Mouse (Mus musculus): ENCODE results near the gene Dlx4. TPM values are rescaled to one million over a fixed set of nuclear protein-coding genes. Genes with fewer than 3 reads are reported as not detected.
A peak's percentile ranks its signal among the peaks of the same experiment; 100 is the strongest.

The Dlx4 gene
- polyA plus RNA-seq, 1 experiment from 2014 or later = 0.80 TPM

DNA sequence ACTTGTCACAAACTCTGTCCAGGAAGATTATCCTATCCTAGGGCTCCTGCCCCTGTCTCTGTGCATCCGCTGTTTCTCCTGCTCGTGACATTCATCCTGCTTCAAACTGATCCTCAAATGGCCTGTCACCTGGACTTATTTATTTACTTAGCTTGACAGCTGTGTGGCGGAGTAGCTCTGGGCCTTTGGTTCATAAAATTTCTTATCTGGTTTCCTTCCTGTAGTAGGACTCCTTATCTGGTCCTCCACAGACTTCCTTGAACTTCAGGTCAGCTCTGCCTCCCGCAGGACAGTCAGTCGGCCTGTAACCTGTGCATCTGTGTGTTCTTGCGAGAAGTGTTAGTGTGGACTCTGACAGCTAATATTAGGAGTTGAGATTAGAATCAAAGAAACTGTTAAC lies 41.8 kb downstream of the Dlx4 start:
- Histone ChIP-seq H3K27ac (replicated peaks; ENCODE audit: low read depth, low read length) (no peak overlapping the region), H3K27me3 (ENCODE audit: control insufficient read depth, insufficient read depth, low read length) (peaks cover 6% of the 10 kb centered on the region; the same call in 1 of the 2 replicates), H3K4me2 (ENCODE audit: low read depth, severe bottlenecking) (no peak overlapping the region), H3K4me3 (ENCODE audit: low read depth, low read length) (no peak overlapping the region), H3K9ac (ENCODE audit: low read length) (no peak overlapping the region), H3K36me3 (ENCODE audit: control insufficient read depth, insufficient read depth, low read length) (no peaks in the 10 kb centered on the region), H3K4me1 (ENCODE audit: control insufficient read depth, insufficient read depth, low read length) (no peaks in the 10 kb centered on the region), H3K9me3 (ENCODE audit: control insufficient read depth, low read length) (no peaks in the 10 kb centered on the region; the same call in 1 of the 2 replicates)
- 44% methylated on average over 6 of the region's 6 CpGs for WGBS
- DNase-seq (ENCODE audit: low spot score) (no peak), ATAC-seq (ENCODE audit: insufficient number of reproducible peaks, low FRiP score, low TSS enrichment, low read depth) (no peak)

DNA sequence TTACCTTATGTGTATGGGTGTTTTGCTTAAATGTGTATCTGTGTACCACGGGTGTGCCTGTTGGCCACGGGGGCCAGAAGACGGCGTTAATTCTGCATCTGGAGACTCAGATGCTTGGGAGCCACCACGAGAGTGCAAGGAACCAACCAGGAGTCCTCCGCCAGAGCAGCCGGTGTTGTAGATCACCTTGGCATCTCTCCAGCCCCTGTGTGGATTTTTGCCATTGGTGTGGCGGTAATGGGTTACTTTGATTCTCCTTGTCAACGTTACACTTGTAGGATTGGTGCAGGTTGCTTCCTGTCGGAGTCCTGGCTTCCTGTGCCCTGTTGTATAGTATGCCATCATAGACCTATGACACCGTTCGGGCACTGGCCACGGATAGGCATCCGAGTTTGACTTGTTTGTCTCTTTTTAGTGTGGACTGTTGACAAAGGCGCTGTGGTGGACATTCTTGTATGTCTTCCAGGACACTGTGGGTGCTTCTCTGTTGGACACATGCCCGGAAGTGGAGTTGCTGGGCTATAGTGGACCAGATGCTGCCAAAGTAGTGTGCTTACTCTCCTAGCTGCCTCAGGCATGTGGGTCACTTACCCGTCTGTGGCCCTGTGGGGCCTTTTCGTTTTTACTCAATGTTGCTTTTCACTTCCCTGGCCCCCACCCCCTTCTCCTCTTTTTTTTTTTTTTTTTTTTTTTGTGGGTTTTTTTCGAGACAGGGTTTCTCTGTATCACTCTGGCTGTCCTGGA lies 43.7 kb downstream of the Dlx4 start:
- H3K4me3 ChIP-seq (ENCODE audit: low read depth, low read length) = no peak overlapping the region
- no peak overlapping the region for H3K9ac ChIP-seq (ENCODE audit: low read length)
- ATAC-seq (ENCODE audit: insufficient number of reproducible peaks, low FRiP score, low TSS enrichment, low read depth) (no peak), DNase-seq (ENCODE audit: low spot score) (no peak)
- H3K4me2 ChIP-seq (ENCODE audit: low read depth, severe bottlenecking) = no peak overlapping the region
- H3K36me3 ChIP-seq (ENCODE audit: control insufficient read depth, insufficient read depth, low read length) = no peaks in the 10 kb centered on the region
- peaks cover 6% of the 10 kb centered on the region; the same call in 1 of the 2 replicates for H3K27me3 ChIP-seq (ENCODE audit: control insufficient read depth, insufficient read depth, low read length)
- H3K27ac ChIP-seq (replicated peaks; ENCODE audit: low read depth, low read length) = no peak overlapping the region
- no peaks in the 10 kb centered on the region; the same call in 1 of the 2 replicates for H3K9me3 ChIP-seq (ENCODE audit: control insufficient read depth, low read length)
- H3K4me1 ChIP-seq (ENCODE audit: control insufficient read depth, insufficient read depth, low read length) = no peaks in the 10 kb centered on the region
- WGBS = 94% methylated on average over 19 of the region's 19 CpGs

DNA sequence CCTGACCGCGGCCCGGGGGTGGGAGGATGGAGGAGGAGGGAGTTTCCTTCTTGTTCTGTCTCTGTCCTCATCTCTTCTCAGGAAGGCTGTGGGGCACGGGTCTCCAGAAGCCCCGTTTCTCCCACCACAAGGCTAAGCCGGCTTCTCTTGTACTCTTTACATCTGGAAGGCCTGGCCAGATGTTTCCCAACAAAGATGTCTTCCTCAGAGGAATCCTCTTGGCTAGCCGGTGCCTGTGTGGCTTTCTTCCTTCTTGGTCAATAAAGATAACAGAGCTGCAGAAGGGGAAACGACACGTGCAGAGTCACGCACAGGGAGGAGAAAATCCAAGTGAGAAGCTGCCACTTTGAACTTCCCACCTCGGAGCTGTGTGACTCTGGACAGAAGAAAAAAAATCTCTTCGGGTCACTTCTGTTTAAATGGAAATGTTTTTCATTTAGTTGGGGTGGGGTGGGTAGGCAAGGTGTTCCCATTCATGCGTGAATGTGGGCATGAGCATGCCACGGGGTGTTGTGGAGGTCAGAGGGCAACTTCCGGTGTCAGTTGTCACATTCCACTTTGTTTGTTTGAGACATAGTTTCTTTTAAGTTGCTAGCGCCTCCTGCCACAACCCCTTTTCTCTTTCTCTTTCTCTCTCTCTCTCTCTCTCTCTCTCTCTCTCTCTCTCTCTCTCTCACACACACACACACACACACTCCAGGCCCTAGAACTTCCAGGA lies 44.8 kb downstream of the Dlx4 start:
- no peak overlapping the region for H3K4me2 ChIP-seq (ENCODE audit: low read depth, severe bottlenecking)
- H3K27ac ChIP-seq (replicated peaks; ENCODE audit: low read depth, low read length) = no peak overlapping the region
- peaks cover 7% of the 10 kb centered on the region for H3K4me1 ChIP-seq (ENCODE audit: control insufficient read depth, insufficient read depth, low read length)
- peaks cover 4% of the 10 kb centered on the region; the same call in 1 of the 2 replicates for H3K27me3 ChIP-seq (ENCODE audit: control insufficient read depth, insufficient read depth, low read length)
- no peaks in the 10 kb centered on the region for H3K36me3 ChIP-seq (ENCODE audit: control insufficient read depth, insufficient read depth, low read length)
- H3K9me3 ChIP-seq (ENCODE audit: control insufficient read depth, low read length) = no peaks in the 10 kb centered on the region; the same call in 1 of the 2 replicates
- ATAC-seq (ENCODE audit: insufficient number of reproducible peaks, low FRiP score, low TSS enrichment, low read depth) (no peak), DNase-seq (ENCODE audit: low spot score) (no peak)
- WGBS = 30% methylated on average over 16 of the region's 16 CpGs
- H3K9ac ChIP-seq (ENCODE audit: low read length) = no peak overlapping the region
- H3K4me3 ChIP-seq (ENCODE audit: low read depth, low read length) = no peak overlapping the region

DNA sequence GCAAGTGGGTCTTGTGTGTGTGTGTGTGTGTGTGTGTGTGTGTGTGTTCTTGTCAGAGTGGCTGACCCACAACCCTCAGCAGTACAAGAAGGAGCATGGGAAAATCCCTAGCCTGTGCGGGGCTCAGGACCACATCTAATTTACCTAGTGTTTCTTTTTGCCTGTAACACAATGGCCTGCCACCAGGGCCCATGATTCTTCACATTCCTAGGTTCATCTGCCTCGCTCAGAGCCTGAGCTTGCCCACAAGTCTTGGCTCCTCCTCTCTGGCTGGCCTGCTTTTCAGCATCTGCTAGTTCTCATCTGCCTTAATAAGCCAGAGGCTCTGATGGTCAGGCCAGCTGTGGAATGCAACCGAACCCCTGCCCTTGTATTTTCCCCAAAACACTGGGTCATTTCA lies 45.7 kb downstream of the Dlx4 start:
- Histone ChIP-seq H3K4me1 (ENCODE audit: control insufficient read depth, insufficient read depth, low read length) (peaks cover 7% of the 10 kb centered on the region), H3K27me3 (ENCODE audit: control insufficient read depth, insufficient read depth, low read length) (no peaks in the 10 kb centered on the region), H3K9ac (ENCODE audit: low read length) (no peak overlapping the region), H3K4me3 (ENCODE audit: low read depth, low read length) (no peak overlapping the region), H3K27ac (replicated peaks; ENCODE audit: low read depth, low read length) (no peak overlapping the region), H3K9me3 (ENCODE audit: control insufficient read depth, low read length) (no peaks in the 10 kb centered on the region; the same call in 1 of the 2 replicates), H3K4me2 (ENCODE audit: low read depth, severe bottlenecking) (no peak overlapping the region), H3K36me3 (ENCODE audit: control insufficient read depth, insufficient read depth, low read length) (no peaks in the 10 kb centered on the region)
- WGBS = 34% methylated on average over 3 of the region's 3 CpGs
- DNase-seq (ENCODE audit: low spot score) (no peak), ATAC-seq (ENCODE audit: insufficient number of reproducible peaks, low FRiP score, low TSS enrichment, low read depth) (no peak)

DNA sequence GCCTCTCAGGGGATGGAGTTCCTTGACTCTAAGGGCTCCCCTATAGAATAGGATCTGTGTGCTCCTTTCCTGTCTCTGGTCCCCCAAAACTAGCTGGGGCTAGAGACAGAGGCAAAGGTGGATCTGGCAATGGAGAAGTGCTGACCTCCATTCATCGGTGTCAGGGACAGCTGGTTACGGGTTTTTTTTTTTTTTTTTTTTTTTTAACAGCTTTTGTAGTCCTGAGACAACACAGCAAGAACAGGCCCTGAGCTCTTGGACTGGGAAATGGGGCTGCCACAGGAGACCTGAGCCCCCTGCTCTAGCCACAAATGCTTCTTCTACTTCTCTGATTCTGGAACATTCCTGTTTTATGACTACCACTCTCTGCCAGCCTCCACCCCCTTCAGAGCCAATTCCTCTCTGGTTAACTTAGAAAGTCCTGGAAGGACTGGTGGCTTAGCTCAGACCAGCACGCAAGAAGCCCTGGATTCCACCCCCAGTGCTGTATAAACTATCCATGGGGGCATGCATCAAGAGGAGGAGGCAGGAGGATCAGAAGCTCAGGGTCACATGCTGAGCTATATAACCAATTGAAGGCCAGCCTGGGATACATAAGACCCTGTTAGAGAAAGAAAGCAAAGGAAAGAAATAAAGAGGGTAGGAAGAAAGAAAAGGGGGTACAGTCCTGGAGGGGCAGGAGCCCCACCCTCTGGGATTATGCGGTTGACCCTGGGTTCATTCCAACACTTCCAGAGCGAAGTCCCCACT lies 47.5 kb downstream of the Dlx4 start:
- no peak overlapping the region for H3K4me2 ChIP-seq (ENCODE audit: low read depth, severe bottlenecking)
- DNase-seq (ENCODE audit: low spot score) (no peak), ATAC-seq (ENCODE audit: insufficient number of reproducible peaks, low FRiP score, low TSS enrichment, low read depth) (no peak)
- H3K4me1 ChIP-seq (ENCODE audit: control insufficient read depth, insufficient read depth, low read length) = peaks cover 7% of the 10 kb centered on the region
- H3K27me3 ChIP-seq (ENCODE audit: control insufficient read depth, insufficient read depth, low read length) = no peaks in the 10 kb centered on the region
- H3K27ac ChIP-seq (replicated peaks; ENCODE audit: low read depth, low read length) = no peak overlapping the region
- no peaks in the 10 kb centered on the region; the same call in 1 of the 2 replicates for H3K9me3 ChIP-seq (ENCODE audit: control insufficient read depth, low read length)
- no peaks in the 10 kb centered on the region for H3K36me3 ChIP-seq (ENCODE audit: control insufficient read depth, insufficient read depth, low read length)
- no peak overlapping the region for H3K9ac ChIP-seq (ENCODE audit: low read length)
- H3K4me3 ChIP-seq (ENCODE audit: low read depth, low read length) = no peak overlapping the region
- WGBS = 73% methylated on average over 5 of the region's 5 CpGs

DNA sequence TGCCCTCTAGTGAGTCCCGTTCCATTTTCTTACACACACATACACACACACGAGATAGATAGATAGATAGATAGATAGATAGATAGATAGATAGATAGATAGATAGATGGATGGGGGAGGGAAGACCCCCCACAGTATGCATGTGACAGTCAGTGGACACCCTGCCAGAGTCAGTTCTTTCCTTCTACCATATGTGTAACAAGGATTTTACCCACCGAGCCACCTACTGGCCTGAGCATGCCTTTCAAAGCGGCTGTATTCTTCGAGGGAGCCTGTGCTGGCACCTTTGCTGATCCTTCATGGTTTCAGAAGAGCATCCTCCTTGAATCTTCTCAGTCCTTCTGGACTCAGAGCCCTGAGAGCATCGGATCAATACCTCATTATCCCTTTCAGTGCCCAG lies 48.2 kb downstream of the Dlx4 start:
- WGBS = 74% methylated on average over 6 of the region's 6 CpGs
- no peak overlapping the region for H3K4me3 ChIP-seq (ENCODE audit: low read depth, low read length)
- no peak overlapping the region for H3K27ac ChIP-seq (replicated peaks; ENCODE audit: low read depth, low read length)
- DNase-seq (ENCODE audit: low spot score) = no peak
- H3K4me1 ChIP-seq (ENCODE audit: control insufficient read depth, insufficient read depth, low read length) = peaks cover 7% of the 10 kb centered on the region
- H3K36me3 ChIP-seq (ENCODE audit: control insufficient read depth, insufficient read depth, low read length) = no peaks in the 10 kb centered on the region
- no peak overlapping the region for H3K9ac ChIP-seq (ENCODE audit: low read length)
- ATAC-seq (ENCODE audit: insufficient number of reproducible peaks, low FRiP score, low TSS enrichment, low read depth) = no peak
- H3K27me3 ChIP-seq (ENCODE audit: control insufficient read depth, insufficient read depth, low read length) = no peaks in the 10 kb centered on the region
- no peak overlapping the region for H3K4me2 ChIP-seq (ENCODE audit: low read depth, severe bottlenecking)
- H3K9me3 ChIP-seq (ENCODE audit: control insufficient read depth, low read length) = no peaks in the 10 kb centered on the region

DNA sequence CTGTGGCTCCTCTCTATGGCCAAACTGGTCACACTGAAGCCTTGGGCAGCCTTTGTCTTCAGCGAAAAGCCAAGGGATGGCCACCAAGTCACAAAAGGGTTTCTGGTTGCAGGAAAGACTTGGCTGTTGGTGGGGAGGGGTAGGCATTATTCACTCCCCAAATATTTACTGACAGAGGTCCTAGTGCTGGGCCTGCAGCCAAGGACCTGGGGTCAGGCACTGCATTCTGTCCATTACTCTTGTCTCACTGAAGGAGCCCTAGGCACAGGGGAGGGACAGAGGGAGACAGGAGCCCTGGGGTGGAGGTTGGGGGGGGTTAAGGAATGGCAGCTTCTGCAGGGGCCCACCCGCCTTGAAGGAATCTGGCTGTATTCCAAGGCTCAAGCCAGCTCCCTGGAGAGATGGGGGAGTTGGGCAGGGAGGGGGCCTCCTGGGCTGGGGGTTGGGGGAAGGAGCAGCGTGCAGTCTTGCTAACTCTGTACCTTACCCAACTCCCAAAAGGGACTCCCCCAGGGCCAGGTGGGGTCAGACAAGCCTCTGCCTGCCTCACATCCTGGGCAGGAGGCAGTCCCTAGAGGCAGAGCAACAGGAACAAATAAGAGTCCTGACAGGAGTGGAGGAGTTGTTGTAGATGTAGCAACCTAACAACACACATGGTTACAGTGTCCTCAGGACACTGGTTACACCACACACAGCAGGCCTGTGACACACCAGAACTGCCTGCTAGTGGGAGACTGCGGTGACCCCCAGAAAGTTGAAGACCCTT lies 49.3 kb downstream of the Dlx4 start:
- ATAC-seq (ENCODE audit: insufficient number of reproducible peaks, low FRiP score, low TSS enrichment, low read depth) (0 out of 2 replicates have a peak, but pooled peaks have one; percentile 27), DNase-seq (ENCODE audit: low spot score) (no peak)
- H3K27ac ChIP-seq (replicated peaks; ENCODE audit: low read depth, low read length) = no peak overlapping the region
- H3K36me3 ChIP-seq (ENCODE audit: control insufficient read depth, insufficient read depth, low read length) = no peaks in the 10 kb centered on the region
- H3K27me3 ChIP-seq (ENCODE audit: control insufficient read depth, insufficient read depth, low read length) = no peaks in the 10 kb centered on the region
- no peaks in the 10 kb centered on the region for H3K9me3 ChIP-seq (ENCODE audit: control insufficient read depth, low read length)
- no peak overlapping the region for H3K4me3 ChIP-seq (ENCODE audit: low read depth, low read length)
- peaks cover 7% of the 10 kb centered on the region for H3K4me1 ChIP-seq (ENCODE audit: control insufficient read depth, insufficient read depth, low read length)
- H3K9ac ChIP-seq (ENCODE audit: low read length) = peak overlapping the region; percentile 18; the same call in 1 of the 2 replicates
- no peak overlapping the region for H3K4me2 ChIP-seq (ENCODE audit: low read depth, severe bottlenecking)
- WGBS = 68% methylated on average over 4 of the region's 4 CpGs

DNA sequence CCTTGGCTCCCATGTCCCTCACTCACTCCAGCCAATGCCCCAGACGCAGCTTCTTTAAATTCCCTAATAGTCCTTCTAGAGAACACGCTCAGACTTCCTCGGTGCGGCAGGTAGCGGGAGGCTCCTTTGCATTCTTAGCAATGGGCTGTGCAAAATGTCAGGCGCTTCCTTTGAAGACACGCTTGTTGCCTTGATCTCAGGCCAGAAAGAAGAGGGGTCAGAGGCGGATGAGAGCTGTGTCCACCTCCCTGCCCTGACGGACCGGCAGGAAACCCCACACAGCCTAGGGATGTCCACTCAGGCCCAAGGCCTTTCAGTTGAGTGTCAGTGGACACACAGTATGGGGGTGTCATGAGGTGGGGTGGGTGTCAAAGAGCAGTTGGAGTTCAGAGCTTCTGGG lies 50.5 kb downstream of the Dlx4 start:
- no peak overlapping the region for H3K4me3 ChIP-seq (ENCODE audit: low read depth, low read length)
- no peak overlapping the region for H3K4me2 ChIP-seq (ENCODE audit: low read depth, severe bottlenecking)
- no peak overlapping the region for H3K9ac ChIP-seq (ENCODE audit: low read length)
- no peak for DNase-seq (ENCODE audit: low spot score)
- ATAC-seq (ENCODE audit: insufficient number of reproducible peaks, low FRiP score, low TSS enrichment, low read depth) = no peak
- H3K36me3 ChIP-seq (ENCODE audit: control insufficient read depth, insufficient read depth, low read length) = no peaks in the 10 kb centered on the region
- no peaks in the 10 kb centered on the region for H3K9me3 ChIP-seq (ENCODE audit: control insufficient read depth, low read length)
- H3K27me3 ChIP-seq (ENCODE audit: control insufficient read depth, insufficient read depth, low read length) = no peaks in the 10 kb centered on the region
- 85% methylated on average over 10 of the region's 10 CpGs for WGBS
- H3K4me1 ChIP-seq (ENCODE audit: control insufficient read depth, insufficient read depth, low read length) = peaks cover 7% of the 10 kb centered on the region
- no peak overlapping the region for H3K27ac ChIP-seq (replicated peaks; ENCODE audit: low read depth, low read length)
